Mouse (Mus musculus): ENCODE results near the gene Plxdc2. TPM values are rescaled to one million over a fixed set of nuclear protein-coding genes. Genes with fewer than 3 reads are reported as not detected.
"Not testable (repeated sequence)": the region's sequence is repeated elsewhere in the genome, so short reads cannot be mapped to it uniquely, and the experiment has no call there.

Plxdc2 gene
- total RNA-seq, 1 experiment from 2014 or later = 14.7 TPM

DNA sequence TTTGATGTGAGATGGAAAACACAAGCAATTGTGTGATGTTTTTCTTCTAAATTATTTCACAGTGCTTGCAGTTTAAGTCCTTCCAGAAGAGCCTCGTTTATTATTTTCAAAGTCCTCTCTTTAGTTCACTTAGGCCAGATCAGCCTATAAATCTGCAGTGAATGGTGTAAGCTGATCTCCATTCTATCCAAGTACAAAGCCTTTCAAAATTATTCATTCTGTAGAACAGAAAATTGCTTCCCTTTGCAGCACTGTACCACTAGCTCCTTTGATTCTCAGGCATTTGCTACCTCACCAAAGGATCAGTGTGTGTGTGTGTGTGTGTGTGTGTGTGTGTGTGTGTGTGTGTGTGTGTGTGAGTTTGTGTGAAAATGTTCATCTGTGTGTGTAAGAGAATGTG is 308.4 kb downstream of the Plxdc2 start:
- no peak for ATAC-seq (replicated peaks in 1 of 2; ENCODE audit: insufficient read depth in 1 of 2, low FRiP score in 2 of 2, low TSS enrichment in 1 of 2, low read depth in 1 of 2, poor library complexity in 2 of 2, severe bottlenecking in 2 of 2)

DNA sequence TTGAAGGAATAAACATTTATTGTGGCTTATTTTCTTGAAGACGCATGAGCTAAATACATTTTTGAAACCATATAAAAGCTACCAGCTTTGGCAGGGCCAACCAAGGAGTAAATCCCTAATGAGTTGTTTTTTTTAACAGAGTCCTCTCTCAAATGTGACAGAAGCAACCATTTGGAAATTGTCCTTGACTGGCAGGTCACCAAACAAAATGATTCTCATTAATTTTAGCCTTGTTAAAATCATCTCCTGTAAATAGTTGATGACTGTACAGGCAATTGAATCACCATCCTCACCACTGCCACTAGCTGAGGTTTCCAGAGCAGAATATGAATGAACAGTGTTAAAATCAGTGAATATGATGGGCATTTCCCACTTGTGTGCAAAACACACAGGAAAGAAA is 312.3 kb downstream of the Plxdc2 start:
- ATAC-seq (replicated peaks in 1 of 2; ENCODE audit: insufficient read depth in 1 of 2, low FRiP score in 2 of 2, low TSS enrichment in 1 of 2, low read depth in 1 of 2, poor library complexity in 2 of 2, severe bottlenecking in 2 of 2) = no peak

DNA sequence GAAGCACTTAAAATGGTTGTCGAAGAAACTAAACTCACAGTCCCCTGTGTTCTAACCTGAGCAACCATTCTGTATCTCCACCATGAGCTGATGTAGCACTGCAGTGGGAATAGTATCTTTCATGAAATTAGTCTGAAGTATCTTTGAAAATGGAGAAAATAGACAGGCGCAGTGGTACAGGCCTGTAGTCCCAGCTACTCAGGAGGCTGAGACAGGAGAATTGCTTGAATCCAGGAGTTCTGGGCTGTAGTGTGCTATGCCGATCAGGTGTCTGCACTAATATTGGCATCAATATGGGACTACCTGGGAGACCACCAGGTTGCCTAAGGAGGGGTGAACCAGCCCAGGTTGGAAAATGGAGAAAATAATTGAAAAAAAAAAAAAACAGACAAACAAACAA is 326.8 kb downstream of the Plxdc2 start:
- ATAC-seq (replicated peaks in 1 of 2; ENCODE audit: insufficient read depth in 1 of 2, low FRiP score in 2 of 2, low TSS enrichment in 1 of 2, low read depth in 1 of 2, poor library complexity in 2 of 2, severe bottlenecking in 2 of 2) = peak; percentile 66 to 100; a peak in 3 of 4 replicates

DNA sequence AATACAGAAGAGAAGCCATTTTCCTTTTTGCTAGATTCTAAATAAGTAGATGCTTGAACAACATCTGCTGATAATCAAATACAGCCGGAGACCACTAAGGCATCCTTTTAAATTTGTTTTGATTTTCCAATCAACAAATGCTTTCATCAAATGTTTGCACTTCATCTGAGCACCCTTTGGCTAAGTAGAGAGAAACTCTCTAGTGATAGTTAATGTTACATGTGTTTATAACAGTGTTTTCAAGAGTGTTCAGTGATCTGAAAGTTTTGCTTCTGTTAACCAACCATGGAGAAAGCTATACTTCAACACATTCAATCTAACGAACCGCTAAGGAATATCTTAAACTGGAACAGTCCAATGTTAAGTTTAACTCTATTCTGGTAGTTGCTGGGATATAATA is 327.6 kb downstream of the Plxdc2 start:
- ATAC-seq (replicated peaks in 1 of 2; ENCODE audit: insufficient read depth in 1 of 2, low FRiP score in 2 of 2, low TSS enrichment in 1 of 2, low read depth in 1 of 2, poor library complexity in 2 of 2, severe bottlenecking in 2 of 2) = no peak

DNA sequence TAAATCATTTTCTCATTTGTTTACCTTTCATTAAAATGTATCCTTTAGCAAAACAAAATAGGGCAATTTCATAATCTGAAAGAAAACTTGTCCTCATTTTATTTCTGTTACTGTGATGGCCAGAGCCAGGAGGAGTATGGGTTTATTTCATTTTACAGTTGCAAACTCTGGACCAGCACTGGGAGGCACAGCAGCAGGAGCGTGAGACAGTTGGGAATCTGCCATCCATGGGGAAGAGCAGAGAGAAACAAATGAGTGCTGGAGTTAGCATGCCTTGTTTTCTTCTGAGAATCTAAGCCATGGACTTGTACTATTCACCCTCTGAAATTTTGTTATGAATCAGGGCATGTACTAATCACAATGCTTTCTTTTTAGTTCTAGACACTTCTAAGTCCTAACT is 328.4 kb downstream of the Plxdc2 start:
- ATAC-seq (replicated peaks in 1 of 2; ENCODE audit: insufficient read depth in 1 of 2, low FRiP score in 2 of 2, low TSS enrichment in 1 of 2, low read depth in 1 of 2, poor library complexity in 2 of 2, severe bottlenecking in 2 of 2) = no peak

DNA sequence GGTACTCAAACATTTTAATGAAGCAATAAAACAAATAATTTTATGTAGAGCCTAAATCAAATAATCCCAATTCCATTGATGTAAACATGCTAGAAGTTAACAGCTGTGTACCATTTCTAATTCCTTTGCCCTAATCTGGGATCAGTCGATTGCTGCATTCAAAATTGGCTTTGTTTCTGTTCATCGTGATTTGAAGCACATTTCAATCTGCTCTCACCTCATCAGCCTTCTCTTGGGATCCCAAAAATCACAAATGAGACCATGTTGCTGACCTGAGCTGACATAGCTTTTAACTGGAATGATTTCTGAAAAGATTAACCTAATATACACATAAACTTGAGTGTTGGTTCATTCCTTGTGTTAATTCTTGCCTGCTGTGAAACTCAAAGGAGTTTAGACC is 340.3 kb downstream of the Plxdc2 start:
- ATAC-seq (replicated peaks in 1 of 2; ENCODE audit: insufficient read depth in 1 of 2, low FRiP score in 2 of 2, low TSS enrichment in 1 of 2, low read depth in 1 of 2, poor library complexity in 2 of 2, severe bottlenecking in 2 of 2) = no peak

DNA sequence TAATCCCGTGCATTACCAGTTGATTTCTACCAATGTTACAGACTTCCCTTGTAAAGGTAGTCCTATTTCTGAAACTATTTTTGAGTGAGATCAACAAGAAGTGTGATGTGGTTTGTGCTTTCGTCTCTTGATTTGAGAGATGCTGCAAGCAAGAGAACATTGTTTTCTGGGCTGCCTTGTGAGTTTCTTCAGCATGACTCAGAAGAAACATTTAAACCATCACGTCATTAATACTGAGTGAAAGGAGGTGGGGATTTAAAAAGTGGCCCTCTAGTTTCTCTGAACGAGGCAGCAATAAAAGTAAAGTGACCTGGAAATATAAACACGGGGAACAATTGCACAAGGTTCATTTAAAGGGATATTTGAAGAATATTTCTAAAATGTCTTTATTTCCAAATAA is 341.1 kb downstream of the Plxdc2 start:
- no peak for ATAC-seq (replicated peaks in 1 of 2; ENCODE audit: insufficient read depth in 1 of 2, low FRiP score in 2 of 2, low TSS enrichment in 1 of 2, low read depth in 1 of 2, poor library complexity in 2 of 2, severe bottlenecking in 2 of 2)

DNA sequence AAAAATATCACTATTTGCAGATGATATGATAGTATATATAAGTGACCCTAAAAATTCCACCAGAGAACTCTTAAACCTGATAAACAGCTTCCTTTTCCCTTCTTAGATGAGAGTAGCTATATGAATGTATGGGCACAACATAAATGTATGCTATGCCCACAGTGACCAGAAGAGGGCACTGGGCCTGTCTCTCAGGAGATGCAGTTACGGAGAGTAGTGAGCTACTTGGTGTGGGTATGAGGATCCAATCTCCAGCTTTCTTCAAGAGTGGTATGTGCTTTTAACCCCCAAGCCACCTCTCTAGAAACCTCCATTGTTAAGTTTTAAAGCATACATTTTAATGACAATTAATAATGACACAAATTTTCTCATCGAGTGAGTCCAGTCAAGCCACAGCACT is 350.1 kb downstream of the Plxdc2 start:
- ATAC-seq (replicated peaks in 1 of 2; ENCODE audit: insufficient read depth in 1 of 2, low FRiP score in 2 of 2, low TSS enrichment in 1 of 2, low read depth in 1 of 2, poor library complexity in 2 of 2, severe bottlenecking in 2 of 2) = no peak

DNA sequence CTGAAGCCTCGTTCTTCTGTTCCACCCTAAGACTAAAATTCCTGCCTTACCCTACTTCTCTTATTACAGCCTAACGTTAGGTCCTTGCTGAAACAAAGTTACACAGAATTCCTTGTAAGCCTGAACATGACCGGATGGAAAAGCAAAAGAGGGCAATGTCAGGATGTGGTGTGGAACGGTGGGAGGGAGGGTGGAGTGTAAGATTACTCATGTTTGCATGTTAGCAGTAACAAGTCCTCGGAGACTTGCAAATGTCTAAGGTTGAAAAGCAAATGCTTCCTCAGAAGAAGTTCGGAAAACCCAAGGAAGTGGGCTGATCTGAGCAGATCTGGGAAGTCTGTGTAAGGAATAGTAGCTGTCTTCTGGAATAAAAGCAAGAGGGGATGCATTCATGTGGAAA is 353.8 kb downstream of the Plxdc2 start:
- no peak for ATAC-seq (replicated peaks in 1 of 2; ENCODE audit: insufficient read depth in 1 of 2, low FRiP score in 2 of 2, low TSS enrichment in 1 of 2, low read depth in 1 of 2, poor library complexity in 2 of 2, severe bottlenecking in 2 of 2)

DNA sequence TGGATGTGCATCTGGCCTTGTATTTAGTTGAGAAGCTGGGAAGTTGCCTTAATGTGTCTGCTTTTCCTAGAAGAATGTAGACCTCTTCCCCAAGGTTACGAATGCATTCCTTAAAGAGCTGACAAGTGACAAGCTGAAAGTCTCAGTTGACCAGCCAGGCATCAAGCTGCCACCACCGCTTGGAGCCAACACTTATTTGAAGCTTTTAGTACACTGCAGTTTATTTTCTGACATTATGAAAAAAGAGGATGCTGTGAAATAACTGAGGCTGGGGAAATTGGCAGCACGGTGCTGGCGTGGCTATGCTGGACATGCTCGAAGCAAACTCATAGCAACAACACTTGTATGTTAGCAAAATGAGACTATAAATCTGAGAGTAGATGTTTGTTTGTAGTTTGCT is 374.9 kb downstream of the Plxdc2 start:
- ATAC-seq (replicated peaks in 1 of 2; ENCODE audit: insufficient read depth in 1 of 2, low FRiP score in 2 of 2, low TSS enrichment in 1 of 2, low read depth in 1 of 2, poor library complexity in 2 of 2, severe bottlenecking in 2 of 2) = no peak

DNA sequence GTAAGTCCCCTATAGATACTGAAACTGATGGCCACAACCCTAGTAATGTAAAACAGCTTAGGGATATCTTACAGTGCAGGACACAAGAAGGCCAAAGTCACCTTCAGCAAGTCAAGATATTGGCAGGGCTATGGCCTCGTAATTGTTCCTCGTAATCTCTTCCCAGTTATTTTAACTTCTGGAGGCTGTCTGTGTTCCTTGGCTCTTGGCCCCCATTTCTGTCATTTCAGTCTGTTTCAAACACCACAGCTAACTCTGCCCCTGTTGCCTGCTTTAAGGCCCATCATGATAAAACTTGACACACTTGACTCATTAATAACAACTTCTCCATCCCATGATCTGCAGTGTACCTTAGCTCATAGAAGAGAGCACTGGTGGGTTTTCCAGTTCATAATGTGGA is 378.3 kb downstream of the Plxdc2 start:
- ATAC-seq (replicated peaks in 1 of 2; ENCODE audit: insufficient read depth in 1 of 2, low FRiP score in 2 of 2, low TSS enrichment in 1 of 2, low read depth in 1 of 2, poor library complexity in 2 of 2, severe bottlenecking in 2 of 2) = no peak

DNA sequence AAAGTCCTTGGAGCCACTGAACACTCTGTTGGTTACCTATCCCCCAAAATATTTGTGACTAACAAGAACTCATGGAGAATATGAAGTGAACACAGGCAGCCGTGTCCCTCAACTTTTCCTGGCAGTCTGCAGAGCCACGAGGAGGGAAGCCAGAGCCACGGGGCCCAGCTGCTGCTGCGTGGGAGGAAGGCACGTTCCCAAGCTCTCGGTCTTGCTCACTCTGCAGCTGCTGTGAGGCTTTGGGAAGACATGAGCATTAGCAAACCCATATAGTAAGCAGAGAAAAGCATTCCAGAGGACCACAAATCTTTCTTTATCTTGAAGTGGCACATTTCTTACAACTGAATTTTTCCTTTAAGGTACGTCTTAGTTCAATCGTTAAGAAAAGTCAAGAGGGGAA is 382.1 kb downstream of the Plxdc2 start:
- peak; percentile 56 to 63 for ATAC-seq (replicated peaks in 1 of 2; ENCODE audit: insufficient read depth in 1 of 2, low FRiP score in 2 of 2, low TSS enrichment in 1 of 2, low read depth in 1 of 2, poor library complexity in 2 of 2, severe bottlenecking in 2 of 2)

DNA sequence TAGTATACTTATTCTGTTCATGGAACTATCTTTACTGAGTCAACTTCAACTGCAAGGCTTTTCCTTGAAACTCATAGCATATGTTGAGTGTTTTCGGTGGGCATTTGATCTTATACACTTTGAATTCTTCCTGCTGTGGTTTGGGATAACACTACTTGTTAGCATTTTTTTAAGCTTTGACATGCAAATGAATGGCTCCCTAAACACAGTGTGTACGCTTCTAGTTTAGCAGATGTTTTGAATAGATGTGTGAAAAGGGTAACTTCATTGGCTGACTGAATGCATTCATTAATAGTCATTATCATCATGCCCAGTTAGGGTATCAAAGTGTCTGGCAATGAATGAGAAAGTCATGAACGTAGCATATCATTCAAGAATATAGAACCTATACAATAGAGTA is 385.7 kb downstream of the Plxdc2 start:
- ATAC-seq (replicated peaks in 1 of 2; ENCODE audit: insufficient read depth in 1 of 2, low FRiP score in 2 of 2, low TSS enrichment in 1 of 2, low read depth in 1 of 2, poor library complexity in 2 of 2, severe bottlenecking in 2 of 2) = no peak

DNA sequence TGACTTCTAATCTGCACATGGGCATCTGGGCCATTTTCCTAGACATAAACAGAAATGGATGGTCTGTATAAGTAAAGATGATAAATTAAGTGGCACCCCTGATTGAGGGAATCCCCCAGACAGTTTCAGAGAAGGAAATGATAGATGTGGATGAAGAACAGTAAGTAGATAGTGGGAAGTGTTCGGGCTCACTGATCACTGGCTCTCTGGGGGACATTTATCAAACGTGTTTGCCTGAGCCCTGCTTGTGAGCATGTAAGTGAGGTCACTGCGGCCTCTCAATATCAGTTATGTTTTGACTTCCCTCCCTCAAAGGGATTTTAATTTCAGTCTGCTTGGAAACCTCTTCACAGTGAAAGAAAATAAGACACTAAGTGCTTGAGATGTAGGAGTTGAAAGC is 387.5 kb downstream of the Plxdc2 start:
- no peak for ATAC-seq (replicated peaks in 1 of 2; ENCODE audit: insufficient read depth in 1 of 2, low FRiP score in 2 of 2, low TSS enrichment in 1 of 2, low read depth in 1 of 2, poor library complexity in 2 of 2, severe bottlenecking in 2 of 2)

DNA sequence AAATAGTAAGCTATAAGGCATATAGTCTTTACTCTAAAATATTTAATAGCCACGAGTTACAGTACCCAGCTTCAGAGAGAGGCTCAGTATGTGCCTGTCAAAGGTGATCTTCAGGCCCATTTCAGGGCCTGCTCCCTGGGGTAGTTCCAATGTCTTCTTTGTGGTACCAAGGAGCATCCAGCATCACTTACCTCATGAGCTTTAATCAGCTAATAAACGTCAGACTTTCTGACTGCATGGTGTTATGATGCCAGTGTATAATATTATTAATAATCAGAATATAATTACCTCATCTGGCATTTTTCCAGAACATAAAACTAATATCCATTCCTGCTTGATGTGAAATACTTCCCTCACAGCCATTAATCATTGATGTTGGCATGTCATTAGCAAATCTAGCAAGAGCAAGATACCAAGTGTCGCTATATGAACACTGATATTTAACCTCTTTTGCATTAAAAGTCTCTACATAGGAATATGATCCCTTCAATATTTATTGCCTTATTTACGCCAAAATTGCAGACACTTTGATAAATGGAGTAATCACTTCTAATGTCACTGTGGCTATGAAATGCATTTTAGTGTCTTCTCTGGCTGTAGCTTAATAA is 393.3 kb downstream of the Plxdc2 start:
- no peak for ATAC-seq (replicated peaks in 1 of 2; ENCODE audit: insufficient read depth in 1 of 2, low FRiP score in 2 of 2, low TSS enrichment in 1 of 2, low read depth in 1 of 2, poor library complexity in 2 of 2, severe bottlenecking in 2 of 2)

DNA sequence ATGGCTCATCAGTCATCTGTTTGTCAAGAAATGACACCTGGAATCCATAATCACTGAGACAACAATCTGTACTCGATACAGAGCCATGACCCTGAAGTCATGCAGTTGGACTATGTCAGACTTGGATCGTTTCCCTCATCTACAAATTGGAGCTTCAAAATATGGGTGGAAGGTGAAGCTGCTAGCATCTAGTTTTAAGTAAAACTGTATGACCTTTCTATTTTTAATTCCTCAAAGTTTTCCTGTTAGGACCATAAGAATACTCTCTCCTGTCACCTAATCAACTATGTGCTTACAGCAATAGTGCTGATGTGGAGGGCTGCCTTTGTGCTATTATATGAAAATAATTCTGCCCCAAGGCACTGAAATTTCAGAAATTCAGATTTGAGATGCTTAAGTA is 401.1 kb downstream of the Plxdc2 start:
- no peak for ATAC-seq (replicated peaks in 1 of 2; ENCODE audit: insufficient read depth in 1 of 2, low FRiP score in 2 of 2, low TSS enrichment in 1 of 2, low read depth in 1 of 2, poor library complexity in 2 of 2, severe bottlenecking in 2 of 2)

DNA sequence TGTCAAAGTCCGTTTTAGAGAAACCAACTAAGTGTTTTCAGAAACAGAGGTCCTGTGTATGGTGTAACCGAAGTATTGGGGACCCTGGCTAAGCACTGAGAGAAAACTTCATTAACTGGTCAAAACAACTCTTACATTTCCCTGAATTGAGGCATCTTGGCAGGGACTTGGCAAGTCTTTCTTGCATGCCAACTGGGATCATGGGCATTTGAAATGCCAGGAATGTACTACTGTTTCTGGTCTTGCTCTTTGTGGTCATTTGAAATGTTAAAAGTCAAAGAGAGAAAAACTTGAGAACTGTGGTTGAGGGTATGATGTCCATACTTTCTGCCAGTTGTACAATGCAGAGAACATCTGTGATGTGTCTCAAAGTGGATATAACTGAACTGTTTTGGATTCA is 403.7 kb downstream of the Plxdc2 start:
- ATAC-seq (replicated peaks in 1 of 2; ENCODE audit: insufficient read depth in 1 of 2, low FRiP score in 2 of 2, low TSS enrichment in 1 of 2, low read depth in 1 of 2, poor library complexity in 2 of 2, severe bottlenecking in 2 of 2) = no peak

DNA sequence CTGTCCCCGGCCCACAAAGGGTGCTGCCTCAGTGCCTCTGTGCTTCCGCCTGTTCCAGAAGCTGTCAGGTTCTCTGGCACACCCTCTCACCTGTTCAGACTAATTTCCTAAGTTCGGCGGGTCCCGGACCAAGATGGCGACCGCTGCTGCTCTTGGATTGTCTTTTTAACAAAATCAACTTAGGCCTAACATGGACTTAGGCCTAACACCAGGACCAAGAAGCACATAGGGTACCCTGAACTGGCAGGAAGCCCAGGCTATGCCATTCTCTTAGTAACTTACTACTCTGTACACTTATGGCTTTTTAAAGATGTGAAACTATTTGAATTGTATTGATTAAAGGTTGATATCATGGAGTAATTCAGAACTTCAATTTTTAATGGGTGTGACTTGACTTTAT is 413.0 kb downstream of the Plxdc2 start:
- ATAC-seq (replicated peaks in 1 of 2; ENCODE audit: insufficient read depth in 1 of 2, low FRiP score in 2 of 2, low TSS enrichment in 1 of 2, low read depth in 1 of 2, poor library complexity in 2 of 2, severe bottlenecking in 2 of 2) = not testable (repeated sequence)

DNA sequence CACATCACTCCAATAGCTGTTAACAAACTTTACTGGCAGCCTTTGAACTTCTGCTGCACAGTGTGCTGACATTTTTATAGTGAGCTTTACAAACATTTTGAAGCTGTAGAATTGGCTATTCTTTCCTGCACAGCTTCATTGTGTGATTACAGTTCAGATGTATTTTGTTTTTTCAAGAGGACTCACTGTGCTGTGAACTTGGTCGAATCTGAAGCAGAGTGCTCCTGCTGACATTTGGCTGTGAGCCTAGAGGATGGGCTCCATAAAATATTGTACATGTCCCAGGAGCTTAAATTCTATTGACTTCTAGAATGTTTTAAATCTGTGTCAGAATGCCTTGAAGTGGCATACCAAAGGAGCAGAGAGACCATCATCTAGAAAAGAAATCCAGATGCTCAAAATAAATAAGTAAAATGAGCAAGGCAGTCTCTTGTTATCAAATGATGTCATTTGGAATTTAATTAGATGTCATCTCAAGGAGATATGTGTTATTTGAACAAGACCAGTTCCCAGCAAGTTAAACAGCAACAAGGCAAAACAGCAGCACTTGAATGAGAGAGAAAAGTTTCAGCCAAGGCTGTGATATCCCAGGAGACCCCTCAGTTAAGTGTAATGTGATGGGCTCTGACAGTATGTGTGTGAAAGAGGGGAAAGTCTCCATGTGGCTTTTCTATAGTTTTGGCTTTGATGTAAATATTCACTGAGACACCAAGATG is 417.5 kb downstream of the Plxdc2 start:
- no peak for ATAC-seq (replicated peaks in 1 of 2; ENCODE audit: insufficient read depth in 1 of 2, low FRiP score in 2 of 2, low TSS enrichment in 1 of 2, low read depth in 1 of 2, poor library complexity in 2 of 2, severe bottlenecking in 2 of 2)

Data from hematopoietic stem cell, adult 5-6 weeks (primary cell).